Mouse (Mus musculus) spleen, embryonic (tissue): ENCODE data around the gene Sorl1.

Source experiments
- CTCF ChIA-PET: fragments of 350-600 bp; sonication (Branson Sonifier 250); formaldehyde crosslinking; loops from one replicate; lab custom pipeline; 2022; lab: Charles Lee

The Sorl1 gene

GRCm38 (mm10) chr9:42032419-42032818, 91.7 kb downstream of the Sorl1 start:
- CTCF ChIA-PET, result no interaction called here

- CTCF ChIA-PET, result interaction anchor here (0.5 to 0.7 kb wide), 2 partner anchors 31 to 1582 kb away, joined by 3 to 5 read pairs; no protein-coding TSS in a partner anchor
Measured at GRCm38 (mm10) chr9:42028807-42029206, 95.3 kb downstream of the Sorl1 start.

- CTCF ChIA-PET, result no interaction called here
Measured at GRCm38 (mm10) chr9:42024257-42024656, 99.8 kb downstream of the Sorl1 start.

- CTCF ChIA-PET, result no interaction called here
Measured at GRCm38 (mm10) chr9:42023383-42023782, 100.7 kb downstream of the Sorl1 start.

- CTCF ChIA-PET, result interaction anchor here (0.6 kb wide), 3 partner anchors 16 to 120 kb away, joined by 3 to 4 read pairs (median 3); no protein-coding TSS in a partner anchor
Measured at GRCm38 (mm10) chr9:42022318-42022717, 101.8 kb downstream of the Sorl1 start.

DNA sequence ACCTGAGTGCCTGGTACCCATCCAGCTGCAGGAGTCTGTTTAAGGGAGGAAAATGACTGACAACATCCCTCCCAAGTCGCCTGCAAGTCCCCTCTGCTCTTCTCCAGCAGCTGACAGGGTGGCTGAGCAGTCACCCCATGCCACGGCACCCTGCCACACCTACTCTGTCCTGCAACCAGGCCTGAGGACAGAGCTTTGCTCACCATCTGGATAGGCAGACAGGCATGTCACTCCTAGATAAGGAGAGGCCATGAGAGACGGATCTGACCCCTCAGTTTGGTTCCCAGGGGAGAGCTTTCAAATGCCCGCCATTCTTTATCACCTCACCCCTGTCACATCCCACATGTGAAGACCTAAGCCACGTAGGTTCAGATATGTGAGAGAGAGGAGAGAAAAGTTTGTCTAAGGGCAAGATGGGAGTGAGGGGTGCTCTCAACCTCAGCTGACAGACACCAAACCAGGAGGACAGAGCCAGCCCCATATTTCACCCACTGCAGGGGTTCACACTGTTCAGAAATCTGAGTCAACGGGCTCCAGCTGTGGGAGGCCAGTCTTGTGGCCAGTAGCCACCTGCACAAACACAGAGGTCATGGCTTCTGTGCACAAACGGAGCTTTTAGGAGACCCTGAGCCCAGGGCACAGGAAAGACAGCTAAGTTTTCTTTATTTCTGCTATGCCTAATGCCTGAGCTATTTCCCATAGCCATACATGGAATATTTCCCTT, 104.6 kb downstream of the Sorl1 start:
- CTCF ChIA-PET, result no interaction called here

- CTCF ChIA-PET, result no interaction called here
Measured at GRCm38 (mm10) chr9:42008501-42008900, 115.6 kb downstream of the Sorl1 start.

GRCm38 (mm10) chr9:42005101-42005500, 119.0 kb downstream of the Sorl1 start:
- CTCF ChIA-PET, result no interaction called here

GRCm38 (mm10) chr9:42004140-42004539, 120.0 kb downstream of the Sorl1 start:
- CTCF ChIA-PET, result no interaction called here

- CTCF ChIA-PET, result interaction anchor here (0.8 kb wide), 1 partner anchor 33 kb away, joined by 3 read pairs; no protein-coding TSS in a partner anchor
Measured at GRCm38 (mm10) chr9:41999498-42000473, 124.3 kb downstream of the Sorl1 start.

DNA sequence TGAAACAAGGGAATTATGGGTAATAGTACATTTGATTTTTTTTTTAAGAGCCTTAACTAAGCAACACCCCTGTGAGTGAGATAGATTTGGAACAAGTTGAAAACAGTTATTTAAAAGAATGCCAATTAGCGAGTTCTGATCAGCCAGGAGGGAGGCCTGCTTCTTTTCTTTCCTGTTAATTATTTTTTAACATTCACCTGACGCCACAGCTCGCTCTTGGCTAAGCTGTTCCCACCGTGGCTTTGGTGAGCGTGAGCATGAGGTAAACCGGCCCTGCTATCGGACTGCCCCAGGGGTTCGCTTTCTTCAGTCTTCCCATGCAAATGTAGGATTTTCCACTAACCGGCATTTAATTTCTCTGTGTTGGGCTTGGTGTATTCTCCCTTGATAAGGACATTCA, 128.8 kb downstream of the Sorl1 start:
- CTCF ChIA-PET, result interaction anchor here (0.7 to 0.8 kb wide), 2 partner anchors 26 to 50 kb away, joined by 4 to 18 read pairs; no protein-coding TSS in a partner anchor

DNA sequence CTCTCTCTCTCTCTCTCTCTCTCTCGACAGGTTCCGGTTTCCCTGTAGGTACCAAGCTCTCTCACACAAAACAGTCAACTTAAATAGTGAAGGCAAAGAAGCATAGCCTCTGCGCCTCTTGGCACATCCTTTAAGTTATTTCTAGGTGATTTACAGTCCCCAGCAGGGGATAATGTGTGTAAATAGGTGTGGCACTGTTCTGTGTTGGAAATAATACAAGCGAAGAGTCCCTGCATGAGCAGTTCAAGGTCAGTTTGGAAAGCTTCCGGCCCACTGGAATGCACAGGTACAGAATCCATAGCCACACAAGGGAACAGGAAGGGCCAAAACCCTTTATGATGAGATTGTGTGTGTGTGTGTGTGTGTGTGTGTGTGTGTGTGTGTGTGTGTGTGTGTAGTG, 130.3 kb downstream of the Sorl1 start:
- CTCF ChIA-PET, result no interaction called here

- CTCF ChIA-PET, result no interaction called here
Measured at GRCm38 (mm10) chr9:41992841-41993240, 131.3 kb downstream of the Sorl1 start.

GRCm38 (mm10) chr9:41985636-41986035, 138.5 kb downstream of the Sorl1 start:
- CTCF ChIA-PET, result no interaction called here

DNA sequence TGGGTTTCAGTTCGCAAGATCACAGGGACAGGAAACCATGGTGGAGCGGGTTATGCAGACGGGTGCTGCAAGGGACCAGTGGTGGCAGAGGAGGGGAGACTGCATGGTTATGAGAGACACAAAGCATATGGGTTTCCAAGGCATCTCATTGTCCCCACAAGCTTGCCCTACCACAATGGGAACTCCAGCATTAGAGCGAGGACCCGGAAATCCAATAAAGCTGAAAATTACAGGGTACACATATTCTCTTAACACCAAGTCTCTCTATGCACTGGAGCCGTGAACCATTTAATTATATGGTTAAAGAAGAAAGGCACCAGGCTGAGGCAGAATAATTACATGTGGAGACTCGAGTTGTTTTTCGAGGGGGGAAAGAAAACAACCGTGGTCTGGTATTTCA, 139.0 kb downstream of the Sorl1 start:
- CTCF ChIA-PET, result no interaction called here

GRCm38 (mm10) chr9:41984306-41984705, 139.8 kb downstream of the Sorl1 start:
- CTCF ChIA-PET, result no interaction called here

- CTCF ChIA-PET, result interaction anchor here (0.7 kb wide), 1 partner anchor 9 kb away, joined by 3 read pairs; no protein-coding TSS in a partner anchor
Measured at GRCm38 (mm10) chr9:41983286-41983685, 140.8 kb downstream of the Sorl1 start.

DNA sequence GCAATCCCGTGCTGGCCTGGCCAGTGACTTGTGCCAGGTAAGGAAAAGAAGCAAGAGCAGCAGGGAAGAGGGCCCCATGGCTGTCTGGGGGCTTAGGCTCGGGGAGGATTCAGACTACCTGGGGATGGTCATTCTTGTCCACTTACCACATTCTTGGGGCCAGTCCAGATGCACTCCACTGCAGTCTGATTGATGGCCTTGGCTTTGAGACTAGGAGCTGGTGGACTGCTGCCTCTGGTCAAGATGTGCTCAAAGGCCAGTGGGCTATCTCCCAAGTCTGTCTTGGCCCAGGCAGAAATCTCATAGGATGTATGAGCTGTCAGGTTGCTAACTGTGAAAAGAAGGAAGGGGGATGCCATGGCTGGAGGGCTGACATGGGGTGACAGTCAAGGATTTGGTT, 141.3 kb downstream of the Sorl1 start:
- CTCF ChIA-PET, result no interaction called here

DNA sequence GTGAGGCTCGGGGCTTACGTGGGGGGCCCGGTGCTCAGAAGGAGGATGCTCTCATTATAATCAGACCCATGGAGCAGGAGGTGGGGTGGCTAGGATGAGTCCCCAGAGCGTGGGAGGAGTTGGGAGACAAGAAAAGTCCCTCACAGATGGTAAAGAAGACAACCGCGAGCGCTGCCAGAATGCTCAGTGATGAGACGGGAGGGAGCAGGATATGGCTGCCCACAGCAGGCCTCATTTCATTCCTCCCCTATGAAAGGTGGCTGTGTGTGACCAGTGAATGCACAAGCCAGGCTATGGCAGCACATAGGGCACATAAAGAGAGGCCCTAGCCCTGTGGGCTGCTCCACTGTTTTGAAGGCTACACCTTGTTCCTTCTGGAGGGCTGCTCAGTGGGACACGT, 142.1 kb downstream of the Sorl1 start:
- CTCF ChIA-PET, result no interaction called here

DNA sequence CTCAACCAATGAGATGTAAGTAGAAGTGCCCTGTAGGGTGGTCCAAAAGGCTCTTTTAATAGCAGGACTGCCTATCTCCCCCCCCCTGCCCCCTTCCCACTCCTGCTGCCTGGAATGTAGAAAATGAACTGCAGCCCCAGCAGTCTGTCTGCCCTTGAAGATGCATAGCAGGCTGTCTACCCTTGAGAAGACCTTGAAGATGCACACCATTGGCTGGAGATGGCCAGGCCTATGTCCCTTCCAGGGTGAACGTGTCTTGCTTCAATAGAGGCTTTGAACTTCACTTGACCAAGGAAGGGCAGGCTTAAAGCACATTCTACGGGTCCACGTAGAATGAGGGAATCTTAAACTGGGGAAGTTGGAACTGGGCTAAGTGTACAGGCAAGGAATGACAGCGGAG, 142.8 kb downstream of the Sorl1 start:
- CTCF ChIA-PET, result no interaction called here

GRCm38 (mm10) chr9:41980796-41981195, 143.3 kb downstream of the Sorl1 start:
- CTCF ChIA-PET, result no interaction called here

DNA sequence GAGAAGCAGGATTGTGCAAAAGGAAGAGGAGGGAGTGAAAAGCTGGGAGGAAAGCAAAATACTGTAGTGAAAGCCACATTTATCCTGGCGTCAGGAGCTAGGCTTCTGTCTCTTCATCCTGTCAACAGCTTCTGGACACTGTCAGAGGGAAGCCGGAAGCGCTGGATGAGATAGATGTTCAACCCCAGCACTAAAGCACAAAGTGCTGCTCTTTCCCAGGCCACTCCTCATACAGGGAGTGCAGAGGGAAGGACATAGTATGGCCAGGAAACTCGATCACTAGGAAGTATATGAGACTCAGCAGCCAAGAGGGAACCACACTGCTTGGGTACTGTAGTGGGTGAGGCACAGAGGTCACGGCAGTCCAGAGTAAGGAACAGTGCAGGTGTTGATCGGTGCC, 145.7 kb downstream of the Sorl1 start:
- CTCF ChIA-PET, result interaction anchor here (0.6 kb wide), 1 partner anchor 911 kb away, joined by 7 read pairs; no protein-coding TSS in a partner anchor
